Mouse (Mus musculus): ENCODE results near the gene Eci2.
"Not testable (repeated sequence)": the region's sequence is repeated elsewhere in the genome, so short reads cannot be mapped to it uniquely, and the experiment has no call there.

Eci2 gene

DNA sequence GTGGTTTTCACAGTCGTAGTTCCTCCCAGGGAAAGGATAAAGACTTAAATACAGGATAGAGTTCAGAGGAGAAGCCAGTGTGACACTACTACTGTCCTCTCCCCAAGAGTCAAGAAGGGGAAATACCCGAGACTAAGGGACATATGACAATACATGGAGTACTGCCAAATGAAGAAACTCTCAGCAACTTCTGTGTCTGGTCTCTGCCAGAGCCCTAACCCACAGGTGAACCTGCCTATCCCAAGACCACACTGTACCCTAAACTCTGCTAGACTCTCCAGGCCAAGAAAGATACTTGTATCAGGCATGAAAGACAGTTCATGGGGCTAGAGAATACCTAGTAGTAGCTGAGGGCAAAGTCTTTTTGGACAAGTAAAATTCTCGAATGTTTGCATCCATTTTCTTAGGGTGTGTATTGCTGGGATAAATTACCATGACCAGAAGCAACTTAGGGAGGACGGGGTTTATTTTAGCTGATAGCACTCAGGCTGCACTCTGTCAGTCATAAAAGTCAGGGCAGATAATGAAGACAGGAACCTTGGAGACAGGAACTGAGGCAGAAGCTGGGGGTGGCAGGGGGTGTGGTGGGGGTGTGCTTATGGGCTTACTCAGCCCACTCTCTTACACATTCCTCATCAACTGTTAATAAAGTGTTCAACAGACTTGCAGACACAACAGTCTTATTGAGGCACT lies 35.2 kb downstream of the Eci2 start:
- DNase-seq, result no peak

DNA sequence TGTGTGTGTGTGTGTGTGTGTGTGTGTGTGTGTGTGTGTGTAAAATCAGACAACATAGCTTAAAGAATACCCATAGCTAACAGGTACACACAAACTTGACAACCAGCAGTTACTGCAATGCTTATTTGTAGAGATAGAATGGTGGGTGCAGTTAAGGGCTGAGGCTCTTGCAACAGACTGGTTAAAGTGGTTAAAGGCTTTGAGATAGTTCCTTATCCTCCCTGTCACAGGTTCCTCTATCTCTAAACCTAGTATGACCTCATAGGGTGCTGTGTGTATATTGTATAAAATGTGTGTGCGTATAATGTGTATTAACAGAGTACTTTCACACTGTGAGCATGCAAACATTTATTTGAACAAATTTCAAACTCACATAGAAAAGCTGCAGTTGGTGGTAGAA lies 43.4 kb downstream of the Eci2 start:
- DNase-seq, result not testable (repeated sequence)

DNA sequence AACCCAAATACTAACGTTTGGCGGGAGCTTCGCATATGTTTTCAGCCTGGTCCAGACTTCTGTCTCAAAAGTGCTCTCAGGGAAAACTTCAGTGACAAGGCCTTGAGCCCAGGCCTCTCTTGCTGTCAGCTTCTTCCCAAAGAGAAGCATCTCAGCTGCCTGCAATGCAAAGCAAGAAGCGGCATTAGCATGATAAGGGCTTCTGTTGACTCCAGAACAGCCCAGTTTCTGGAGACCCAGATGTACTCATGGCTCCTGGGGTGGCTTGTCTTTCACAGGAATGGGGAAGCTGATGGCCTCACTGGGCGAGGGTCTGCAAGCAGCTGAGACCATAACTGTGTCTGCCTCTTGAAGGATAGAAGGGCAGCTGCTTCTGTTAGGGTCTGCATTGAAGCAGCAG lies 48.3 kb downstream of the Eci2 start:
- DNase-seq, result not testable (repeated sequence)

DNA sequence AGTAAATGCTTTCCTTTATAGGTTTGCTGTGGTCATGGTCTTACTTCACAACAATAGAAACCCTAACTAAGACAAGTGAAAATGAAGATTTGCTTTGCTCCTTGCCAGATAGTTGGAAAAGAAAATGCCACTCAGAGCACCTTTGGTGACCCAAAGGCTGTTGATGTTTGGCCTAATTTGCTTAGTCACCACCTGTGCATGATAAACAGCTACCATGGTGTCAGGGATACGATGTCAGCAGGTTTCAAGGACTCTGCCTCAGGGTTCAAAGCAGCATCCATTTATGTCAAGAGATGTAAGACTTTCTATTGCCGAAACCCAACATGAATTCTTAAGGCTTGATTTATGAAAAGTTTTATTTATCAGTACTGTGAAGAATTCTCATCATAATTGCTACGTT lies 49.5 kb downstream of the Eci2 start:
- no peak for DNase-seq

DNA sequence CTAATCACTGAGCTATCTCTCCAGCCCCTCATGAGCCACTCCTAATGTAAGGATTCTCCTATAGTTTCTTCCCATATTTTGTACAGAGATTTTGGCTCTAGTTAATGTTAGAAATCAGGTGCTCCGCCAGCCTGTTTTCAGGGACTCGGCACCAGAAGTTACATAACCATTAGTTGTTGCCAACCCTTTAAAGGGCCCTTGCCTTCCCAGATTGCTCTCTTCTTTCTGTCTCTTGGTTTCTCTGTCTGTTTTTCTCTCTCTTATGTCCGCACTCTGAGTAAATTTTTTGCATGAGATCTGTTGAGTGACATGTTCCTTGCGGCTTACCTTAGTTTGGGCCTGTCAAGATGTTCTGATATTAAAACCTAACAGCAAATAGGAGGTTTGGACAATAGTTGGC lies 50.8 kb downstream of the Eci2 start:
- no peak for DNase-seq

DNA sequence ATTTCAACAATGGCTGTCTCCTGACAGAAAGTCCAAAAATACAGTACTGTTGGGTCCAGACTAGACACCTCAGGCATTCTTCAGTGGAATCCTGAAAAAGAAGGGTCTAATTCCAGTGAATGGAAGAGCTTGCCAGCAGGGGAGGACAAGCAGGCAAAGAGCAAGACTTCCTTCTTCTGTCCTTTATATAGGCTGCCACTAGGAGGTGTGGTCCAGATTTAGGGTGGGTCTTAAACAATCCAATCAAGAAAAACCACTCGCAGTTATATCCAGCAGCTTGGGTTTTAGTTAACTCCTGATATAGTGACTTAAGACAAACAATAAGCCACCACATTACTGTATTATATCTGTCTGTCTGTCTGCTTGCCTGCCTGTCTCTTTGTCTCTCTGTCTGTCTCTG lies 53.1 kb downstream of the Eci2 start:
- DNase-seq, result no peak

DNA sequence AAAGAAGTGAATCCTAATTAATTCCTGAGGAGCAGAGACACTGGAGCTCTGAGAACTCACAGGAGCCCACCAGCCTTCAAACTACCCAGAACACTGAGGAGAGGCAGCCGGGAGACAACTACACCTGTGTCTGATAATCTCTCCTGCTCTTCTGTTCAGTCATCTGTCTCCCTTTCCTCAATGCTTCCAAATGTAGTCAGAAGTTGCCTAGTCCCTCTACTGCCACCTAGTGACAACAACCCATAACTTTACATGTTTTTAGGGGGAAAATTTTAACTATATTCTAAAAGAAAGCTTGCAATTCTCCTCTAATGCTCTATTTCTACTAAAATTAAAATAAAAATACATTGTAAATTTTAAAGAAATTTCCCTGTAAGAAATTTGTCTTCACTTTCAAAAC lies 53.7 kb downstream of the Eci2 start:
- DNase-seq, result no peak

DNA sequence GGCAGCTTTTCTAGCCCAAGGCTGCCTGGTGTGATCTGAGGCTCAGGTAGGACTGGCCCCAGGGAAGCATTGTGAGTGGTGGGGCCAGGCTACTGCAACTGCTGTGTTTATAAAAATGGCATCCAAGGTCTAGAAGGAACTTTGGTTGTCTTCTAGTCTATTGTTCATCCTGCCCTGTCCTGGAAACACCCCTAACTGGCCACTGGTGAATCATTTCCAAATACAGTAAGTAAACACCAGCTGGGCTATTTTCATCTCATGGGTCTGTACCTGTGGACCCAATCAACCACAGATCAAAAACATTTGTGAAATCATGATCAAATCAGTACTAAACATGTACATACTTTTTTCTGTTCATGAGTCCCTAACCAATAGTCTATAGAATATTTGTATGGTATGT lies 54.4 kb downstream of the Eci2 start:
- DNase-seq, result not testable (repeated sequence)

DNA sequence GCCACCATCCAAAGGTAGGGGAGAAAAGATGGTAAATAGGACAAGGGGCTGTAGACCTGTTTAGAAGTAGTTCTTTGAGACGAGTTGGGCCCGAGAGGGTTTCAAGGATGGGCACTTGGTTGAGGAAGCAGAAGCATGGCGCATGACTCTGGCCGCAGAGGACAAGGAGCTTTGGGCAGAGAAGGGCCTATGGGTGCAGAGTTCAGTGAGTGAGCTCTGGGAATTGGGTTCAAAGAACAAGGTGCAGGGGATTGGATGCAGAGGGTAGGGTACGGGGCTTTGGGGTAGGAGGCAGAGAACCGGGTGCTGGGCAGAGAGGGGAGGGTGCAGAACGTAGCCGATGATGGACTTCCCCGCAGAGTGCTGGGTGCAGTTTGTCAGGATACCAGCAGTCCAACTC lies 61.2 kb downstream of the Eci2 start:
- peak in 1 of 2 experiments; percentile 37 for DNase-seq

DNA sequence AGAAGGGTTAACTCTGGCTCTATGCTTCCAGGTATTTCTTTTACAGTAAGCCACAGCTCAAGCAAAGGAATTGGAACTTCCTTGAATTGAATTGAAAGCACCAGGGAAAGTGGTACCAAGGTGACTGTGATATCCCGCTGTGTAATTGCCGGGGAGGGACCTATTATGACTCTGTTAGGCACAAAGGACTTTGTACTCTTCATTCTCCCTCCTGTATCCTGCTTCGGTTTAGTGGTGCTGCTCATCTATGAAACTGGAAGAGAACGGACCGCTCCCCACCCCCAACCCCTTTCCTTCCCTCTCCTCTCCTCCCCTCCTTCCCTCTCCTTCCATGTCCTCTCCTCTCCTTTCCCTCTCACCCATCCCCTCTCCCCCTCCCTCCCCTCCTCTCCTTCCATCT lies 62.0 kb downstream of the Eci2 start:
- peak in 1 of 2 experiments; percentile 59 for DNase-seq

DNA sequence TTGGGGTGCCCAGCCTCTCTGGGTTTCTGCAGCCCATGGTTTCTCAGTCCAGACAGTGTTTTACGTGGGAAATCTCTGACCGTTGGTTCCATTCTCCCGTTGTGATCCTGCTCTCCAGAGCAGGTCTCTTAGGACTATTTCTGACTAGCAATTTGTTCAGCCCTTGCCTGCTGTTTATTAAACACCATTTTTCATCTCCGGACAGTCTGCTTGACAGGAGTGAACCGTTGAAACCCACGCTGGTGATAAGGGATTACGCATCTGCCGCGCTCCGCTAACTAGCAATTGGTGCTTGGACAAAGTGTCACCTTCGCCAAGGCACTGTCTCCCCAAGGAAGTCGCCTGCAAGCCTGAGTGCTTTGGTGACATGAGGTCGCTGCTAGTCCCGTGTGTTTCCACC lies 62.5 kb downstream of the Eci2 start:
- peak; percentile 30 to 43 for DNase-seq

DNA sequence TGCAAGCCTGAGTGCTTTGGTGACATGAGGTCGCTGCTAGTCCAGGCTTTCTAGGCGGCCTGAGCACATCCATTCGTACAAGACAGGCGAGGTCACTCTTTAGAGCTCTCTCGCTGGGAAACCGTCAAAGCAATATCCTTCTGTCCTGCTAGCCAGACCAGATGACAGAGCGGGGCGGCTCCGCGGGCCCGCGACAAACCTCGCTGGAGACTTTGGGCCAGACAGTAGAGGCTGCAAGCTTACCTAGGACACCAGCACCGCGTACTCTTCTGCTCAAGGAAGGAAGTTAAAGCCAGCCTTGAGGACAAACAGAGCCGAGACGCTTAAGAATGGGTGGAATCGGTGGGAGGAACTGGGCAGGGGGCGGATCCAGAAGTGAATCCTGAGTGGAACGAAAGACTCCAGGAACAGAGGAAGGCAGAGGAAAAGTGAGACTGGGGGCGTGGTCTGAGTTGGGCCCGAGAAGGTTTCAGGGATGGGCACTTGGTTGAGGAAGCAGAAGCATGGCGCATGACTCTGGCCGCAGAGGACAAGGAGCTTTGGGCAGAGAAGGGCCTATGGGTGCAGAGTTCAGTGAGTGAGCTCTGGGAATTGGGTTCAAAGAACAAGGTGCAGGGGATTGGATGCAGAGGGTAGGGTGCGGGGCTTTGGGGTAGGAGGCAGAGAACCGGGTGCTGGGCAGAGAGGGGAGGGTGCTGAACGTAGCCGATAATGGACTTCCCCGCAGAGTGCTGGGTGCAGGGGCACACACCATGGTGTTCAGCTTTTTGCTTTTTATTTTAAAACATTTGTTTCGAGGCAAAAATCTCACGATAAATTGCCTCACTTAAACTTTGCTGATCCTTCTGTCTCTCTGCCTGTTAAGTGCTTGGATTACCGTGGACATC lies 63.1 kb downstream of the Eci2 start, which contains the start of gene Eci3:
Gene Eci3 (minus strand): TSS at position 300 of the 887 bp plus-strand sequence.
- DNase-seq, result peak; percentile 88 to 95

DNA sequence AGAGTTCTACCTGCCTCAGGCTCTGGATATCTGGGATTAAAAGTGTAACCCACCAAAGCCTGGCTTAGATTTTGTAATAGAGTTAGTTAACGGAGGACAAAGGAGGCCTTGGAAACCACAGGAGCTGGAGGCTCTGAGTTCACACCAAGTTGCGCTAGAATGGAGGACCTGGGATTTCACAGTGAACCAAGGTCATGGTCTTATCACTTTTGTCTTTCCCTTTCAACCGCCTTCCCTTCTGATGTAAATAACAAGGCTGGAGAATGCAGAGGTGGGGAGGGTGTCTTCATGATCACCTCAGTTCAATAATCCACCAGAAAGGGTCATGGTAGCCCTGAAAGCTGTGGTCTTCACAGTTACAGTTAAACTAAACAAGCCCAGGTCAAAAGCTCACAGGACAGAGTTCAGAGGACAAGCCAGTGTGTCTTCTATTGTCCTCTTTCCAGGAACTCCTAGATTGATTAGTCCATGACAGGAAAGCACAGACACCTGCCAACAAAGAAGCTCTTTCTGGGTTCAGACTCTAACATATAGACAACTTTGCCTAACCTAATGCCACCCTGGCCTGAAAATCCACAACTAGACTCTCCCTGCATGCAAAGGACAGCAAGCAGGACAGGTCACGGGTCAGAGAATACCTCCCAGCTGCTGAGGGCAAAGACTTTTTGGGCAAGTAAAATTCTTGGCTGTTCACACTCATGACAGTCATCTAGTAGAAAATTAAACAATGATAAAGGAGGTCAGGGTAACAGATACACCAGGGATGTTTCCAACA lies 65.7 kb downstream of the Eci2 start:
- DNase-seq, result peak; percentile 42 to 79

DNA sequence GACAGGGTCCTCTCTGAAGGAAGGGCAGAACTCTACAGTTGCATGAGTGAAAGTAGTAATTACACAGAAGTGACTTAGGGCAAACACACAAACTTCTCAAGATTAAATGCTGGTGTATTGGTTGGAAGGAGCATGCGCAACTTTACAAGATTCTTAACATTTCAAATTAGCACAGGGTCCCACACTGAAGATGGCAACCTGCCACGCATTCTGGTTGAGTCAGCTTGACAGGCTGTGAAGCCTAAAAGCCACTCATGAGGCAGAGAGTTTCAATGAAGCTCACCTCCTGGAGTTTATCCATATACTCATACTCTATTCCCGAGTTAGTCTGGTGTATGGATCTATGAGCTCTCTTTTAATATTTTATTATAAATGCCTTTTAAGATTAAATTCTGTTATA lies 68.7 kb downstream of the Eci2 start:
- peak; percentile 53 to 58 for DNase-seq

DNA sequence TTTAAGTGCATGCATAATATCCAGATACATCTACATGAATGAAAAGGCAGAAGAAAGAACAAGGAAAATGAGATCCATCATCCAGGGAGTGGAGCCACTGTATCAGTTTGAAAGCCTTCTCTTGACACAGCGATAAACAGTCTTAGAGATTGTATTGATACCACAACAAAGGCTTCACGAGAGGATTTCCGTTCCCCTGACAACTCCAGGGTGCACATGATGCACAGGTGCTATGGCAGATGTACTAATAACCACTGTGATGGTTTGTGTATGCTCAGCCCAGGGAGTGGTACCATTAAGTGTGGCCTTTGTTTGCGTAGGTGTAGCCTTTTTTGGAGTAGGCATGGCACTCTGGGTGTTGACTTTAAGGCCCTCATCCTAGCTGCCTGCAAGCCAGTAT lies 70.0 kb downstream of the Eci2 start:
- DNase-seq, result no peak

DNA sequence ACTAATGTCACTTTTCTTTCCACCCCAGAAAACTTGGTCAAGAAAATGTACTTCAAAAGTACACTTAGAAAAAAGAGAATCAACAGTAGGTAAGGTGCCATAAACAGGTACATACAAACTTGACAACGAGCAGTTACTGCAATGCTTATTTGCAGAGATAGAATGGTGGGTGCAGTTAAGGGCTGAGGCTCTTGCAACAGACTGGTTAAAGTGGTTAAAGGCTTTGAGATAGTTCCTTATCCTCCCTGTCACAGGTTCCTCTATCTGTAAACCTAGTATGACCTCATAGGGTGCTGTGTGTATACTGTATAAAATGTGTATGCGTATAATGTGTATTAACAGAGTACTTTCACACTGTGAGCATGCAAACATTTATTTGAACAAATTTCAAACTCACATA lies 75.5 kb downstream of the Eci2 start:
- not testable (repeated sequence) for DNase-seq

DNA sequence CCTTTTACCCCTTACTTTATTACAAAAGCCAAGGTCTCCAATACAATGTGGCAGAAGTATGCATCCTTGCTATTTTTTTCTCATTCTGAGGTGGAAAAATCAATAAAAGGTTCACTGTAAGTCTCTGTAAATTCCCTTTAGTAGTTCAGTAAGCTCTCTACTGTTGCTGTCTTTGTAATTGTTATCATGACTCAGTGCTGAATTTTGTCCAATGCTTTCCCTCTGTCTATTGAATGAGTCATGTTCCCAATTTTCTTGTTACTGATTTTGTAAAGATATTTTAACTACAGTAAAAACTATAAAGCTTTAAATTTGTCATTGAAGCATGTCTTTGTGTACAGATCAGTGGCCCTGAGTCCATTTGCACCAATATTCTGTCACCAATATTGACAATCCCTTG lies 84.5 kb downstream of the Eci2 start:
- no peak for DNase-seq

DNA sequence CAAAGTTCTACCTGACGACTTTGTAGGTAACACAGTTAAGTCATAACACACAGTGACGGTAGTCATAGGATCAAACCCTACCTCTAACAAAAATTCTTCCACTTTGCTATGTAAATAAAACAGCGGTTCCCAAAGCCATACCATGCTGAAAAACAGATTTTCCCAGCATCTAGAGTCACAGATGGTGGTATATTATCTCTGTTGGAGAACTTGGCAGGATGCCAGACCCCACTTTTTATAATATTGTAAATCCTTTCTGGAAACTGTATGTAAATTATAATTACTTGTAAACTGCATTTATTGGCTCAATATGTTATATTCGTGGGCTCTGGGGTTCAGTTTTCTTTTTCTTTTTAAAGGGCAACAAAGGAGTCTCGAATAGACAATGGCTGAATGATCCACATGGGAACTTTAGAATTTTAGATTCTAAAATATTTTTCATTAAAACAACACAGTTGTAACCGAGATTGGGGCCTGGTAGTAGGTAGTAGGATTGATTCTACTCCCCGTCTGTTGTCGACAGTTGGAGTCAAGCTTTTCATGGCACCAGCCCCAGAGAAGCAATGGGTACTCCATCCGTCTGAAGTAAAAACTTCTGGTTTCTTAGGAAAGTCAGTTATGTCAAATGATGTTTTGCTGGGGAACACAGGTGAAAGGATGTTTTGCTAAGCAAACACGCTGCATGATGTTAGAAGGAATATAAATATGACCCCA lies 91.8 kb downstream of the Eci2 start:
- DNase-seq, result no peak

Data from kidney, postnatal 25 days (tissue).